Mouse (Mus musculus) testis, adult 2 months (tissue): ENCODE results near the gene Eef1akmt3.

Experiments used
- CTCF ChIP-seq: fragments of 200-500 bp; IDR thresholded peaks from 2 replicates; pipeline ENCODE4 v1.5.1; 2012; ENCODE audit warnings: low read depth, mild to moderate bottlenecking, inconsistent platforms, low read length, moderate library complexity; ENCODE audit not compliant: control insufficient read depth, insufficient read depth, insufficient replicate concordance
- POLR2A ChIP-seq: fragments of 200-500 bp; IDR thresholded peaks from 2 replicates; pipeline ENCODE4 v1.6.1; 2012; ENCODE audit warnings: low read depth, mild to moderate bottlenecking, inconsistent platforms, low read length, moderate library complexity; ENCODE audit not compliant: control insufficient read depth

- TF ChIP-seq POLR2A (no peak), CTCF (no peak)
These were observed 56.2 kb downstream of the Eef1akmt3 start for GRCm38 (mm10) chr10:126985127-126985526.
